Mouse (Mus musculus) liver, embryonic 14 days (tissue): ENCODE results near the gene Ankra2. TPM values are rescaled to one million over a fixed set of nuclear protein-coding genes. Genes with fewer than 3 reads are reported as not detected.

Experiments used
- polyA plus RNA-seq: library from polyadenylated mRNA; depleted of rRNA; stranded (reverse); fragments of >200 nt; gene quantifications from 2 replicates; pipeline ENCODE4 v1.2.3, GENCODE M21; 2012; rRNA removed

The Ankra2 gene
- 10.1 and 10.7 TPM in 2 replicates for polyA plus RNA-seq

GRCm38 (mm10) chr13:98262636-98263457 lies at the start of gene Ankra2, which contains the start of gene Utp15:
TSS of gene Ankra2 (plus strand) at chr13:98263074.
TSS of gene Utp15 (minus strand) at chr13:98263041.

GRCm38 (mm10) chr13:98279686-98280085 lies 16.8 kb downstream of the Ankra2 start, which contains the start of gene Gm21976:
TSS of gene Gm21976 (plus strand) at chr13:98279887.

GRCm38 (mm10) chr13:98316480-98317245 lies 53.8 kb downstream of the Ankra2 start, which contains the start of gene Btf3:
TSS of gene Btf3 (minus strand) at chr13:98317006.

Other genes starting within 250 kb of the Ankra2 start
- 0.18 and 0.22 TPM in 2 replicates for gene Arhgef28, start 56.6 kb upstream of the Ankra2 start, polyA plus RNA-seq
- 5.7 and 7.2 TPM in 2 replicates for gene Utp15, start within 50 bp of the Ankra2 start, polyA plus RNA-seq
- not detected in 2 replicates for gene Gm21976, start 16.8 kb downstream of the Ankra2 start, polyA plus RNA-seq
- 351 and 379 TPM in 2 replicates for gene Btf3, start 53.9 kb downstream of the Ankra2 start, polyA plus RNA-seq
- gene Foxd1, start 91.2 kb downstream of the Ankra2 start, polyA plus RNA-seq: not detected in 2 replicates
- 0.81 and 1.4 TPM in 2 replicates for gene Gm10320, start 228.9 kb downstream of the Ankra2 start, polyA plus RNA-seq